Mouse (Mus musculus) midbrain, postnatal 0 days (tissue): ENCODE measurements at regions not wholly inside any gene's neighbourhood (a gene's known extent, or its start where the extent isn't known, plus 50 kb on each side); places are given as distances from the start of the nearest gene placed in this dataset.
"Not testable (repeated sequence)": the region's sequence is repeated elsewhere in the genome, so short reads cannot be mapped to it uniquely, and the experiment has no call there.

Experiments
- ATAC-seq: fragments of 200-750 bp; cut with Nextera tagmentation; 2 replicates; pipeline ENCODE4 v1.8.0; 2017; ENCODE audit warnings: moderate number of reproducible peaks, mild to moderate bottlenecking, moderate TSS enrichment, moderate library complexity; ENCODE audit not compliant: low FRiP score
- DNase-seq: peaks from one replicate; pipeline ENCODE4 v3.0.0-alpha.2; 2015; ENCODE audit warnings: low spot score
- H3K27ac ChIP-seq: fragments of 300-500 bp; sonication (generic); 2 replicates; pipeline ENCODE4 v1.5.1; 2014; ENCODE audit warnings: low read depth, mild to moderate bottlenecking, low read length, mixed read lengths
- H3K27me3 ChIP-seq: fragments of 300-500 bp; sonication (generic); 2 replicates; pipeline ENCODE4 v1.6.1; 2014; ENCODE audit warnings: low read length, control low read depth, mixed read lengths; ENCODE audit not compliant: insufficient read depth
- H3K36me3 ChIP-seq: fragments of 300-500 bp; sonication (generic); 2 replicates; pipeline ENCODE4 v1.6.1; 2014; ENCODE audit warnings: low read length, control low read depth, mixed read lengths; ENCODE audit not compliant: insufficient read depth
- H3K4me1 ChIP-seq: fragments of 300-500 bp; sonication (generic); 2 replicates; pipeline ENCODE4 v1.6.1; 2014; ENCODE audit warnings: mild to moderate bottlenecking, control low read depth, antibody characterized with exemption, low read length, mixed read lengths; ENCODE audit not compliant: insufficient read depth
- H3K4me2 ChIP-seq: fragments of 300-500 bp; sonication (generic); 2 replicates; pipeline ENCODE4 v1.6.1; 2014; ENCODE audit warnings: low read depth, mild to moderate bottlenecking, low read length, mixed read lengths; ENCODE audit not compliant: poor library complexity, severe bottlenecking
- H3K4me3 ChIP-seq: fragments of 300-500 bp; sonication (generic); 2 replicates; pipeline ENCODE4 v1.5.1; 2014; ENCODE audit warnings: low read depth, mild to moderate bottlenecking, low read length, moderate library complexity
- H3K9ac ChIP-seq: fragments of 300-500 bp; sonication (generic); replicated peaks from 2 replicates; pipeline ENCODE4 v1.6.1; 2014; ENCODE audit warnings: mild to moderate bottlenecking, low read length, moderate library complexity, mixed read lengths; ENCODE audit not compliant: poor library complexity, severe bottlenecking
- H3K9me3 ChIP-seq: fragments of 300-500 bp; sonication (generic); 2 replicates; pipeline ENCODE4 v1.6.1; 2016; ENCODE audit warnings: low read length, control low read depth
- CTCF ChIP-seq: IDR thresholded peaks from 2 replicates; pipeline ENCODE4 v1.5.1; 2016; ENCODE audit warnings: antibody characterized with exemption, mild to moderate bottlenecking
- WGBS: fragments of 180-500 bp; shearing (Covaris S2); extraction: QIAGEN DNeasy Blood & Tissue Kit; methylation state at CpG from one replicate; pipeline ENCODE4 v1.1.7; 2014; 5-methylcytosine and 5-hydroxymethylcytosine counted together

DNA sequence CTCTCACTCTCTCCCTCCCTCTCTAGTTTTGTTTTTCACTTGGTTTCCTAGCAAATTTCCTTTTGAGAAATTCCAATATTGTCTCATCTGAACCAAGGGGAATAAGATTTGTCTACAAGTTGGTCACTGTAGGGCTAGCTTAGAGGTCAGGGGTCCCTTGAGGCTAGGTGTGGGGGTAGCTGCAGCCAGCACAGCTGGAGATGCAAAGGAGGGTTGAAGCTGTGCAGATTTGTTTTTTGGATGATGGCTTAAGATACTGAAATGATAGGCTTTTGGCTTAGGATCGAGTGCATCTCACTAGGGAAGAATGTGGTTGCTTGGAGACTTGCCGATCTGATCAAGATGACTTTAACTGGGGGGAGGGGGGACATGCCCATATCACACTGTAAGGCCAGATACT, 88.3 kb upstream of the Tmem28 start:
- H3K9ac ChIP-seq: no peak overlapping the region
- no peaks in the 10 kb centered on the region for H3K4me1 ChIP-seq
- peaks cover 12% of the 10 kb centered on the region; the same call in 1 of the 2 replicates for H3K27me3 ChIP-seq
- no peak for TF ChIP-seq CTCF
- no peaks in the 10 kb centered on the region for H3K36me3 ChIP-seq
- ATAC-seq: no peak
- no peak overlapping the region for H3K27ac ChIP-seq
- WGBS: 66% methylated on average over 2 of the region's 2 CpGs
- no peak for DNase-seq
- H3K9me3 ChIP-seq: no peaks in the 10 kb centered on the region
- no peak overlapping the region for H3K4me2 ChIP-seq
- no peak overlapping the region for H3K4me3 ChIP-seq

DNA sequence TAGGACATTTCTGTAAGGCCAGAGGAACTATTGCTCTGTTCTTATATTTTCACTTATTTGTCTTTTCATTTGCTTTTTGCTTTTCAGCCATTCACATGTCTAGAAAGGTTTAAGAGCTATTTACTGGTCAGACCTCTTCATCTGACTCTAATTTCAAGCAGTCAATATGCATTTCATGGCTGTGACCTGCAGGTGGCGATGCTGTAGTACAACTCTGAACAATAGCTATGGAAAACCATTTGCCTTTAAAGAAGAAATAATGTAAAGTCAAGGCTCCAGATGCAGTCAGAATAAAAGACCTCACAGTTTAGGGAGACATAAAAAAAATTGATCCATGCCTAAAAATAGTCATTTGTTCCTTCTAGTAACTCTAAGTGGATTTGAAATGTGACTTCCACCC, 95.7 kb upstream of the Tmem28 start:
- no peaks in the 10 kb centered on the region for H3K4me1 ChIP-seq
- no peaks in the 10 kb centered on the region for H3K9me3 ChIP-seq
- 3% methylated on average over 1 of the region's 1 CpGs for WGBS
- no peaks in the 10 kb centered on the region for H3K36me3 ChIP-seq
- no peak for ATAC-seq
- H3K4me2 ChIP-seq: no peak overlapping the region
- H3K27me3 ChIP-seq: peaks cover 7% of the 10 kb centered on the region; the same call in 1 of the 2 replicates
- peak; percentile 40 for DNase-seq
- no peak overlapping the region for H3K27ac ChIP-seq
- H3K9ac ChIP-seq: no peak overlapping the region
- no peak overlapping the region for H3K4me3 ChIP-seq
- TF ChIP-seq CTCF: peak; percentile 67

DNA sequence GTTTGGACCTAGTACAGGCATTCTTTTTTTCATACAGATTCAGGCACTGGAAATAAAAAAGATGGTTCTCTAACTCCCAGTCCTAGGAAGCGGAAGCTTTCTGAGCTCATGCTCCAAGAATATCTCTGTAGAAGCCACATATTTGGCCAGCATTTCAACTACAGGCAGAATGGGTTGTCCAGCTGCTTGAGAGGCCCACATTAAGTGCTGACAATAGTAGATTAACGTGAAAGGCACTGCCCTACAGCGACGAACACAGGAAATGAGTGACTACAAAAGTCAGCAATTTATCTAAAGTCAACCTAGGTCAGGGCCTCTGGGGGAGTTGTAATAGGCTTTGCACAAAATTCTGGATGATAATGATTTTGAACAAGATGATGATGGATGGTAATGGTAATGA, 125.5 kb upstream of the Tmem28 start:
- H3K9ac ChIP-seq: no peak overlapping the region
- WGBS: 81% methylated on average over 4 of the region's 4 CpGs

DNA sequence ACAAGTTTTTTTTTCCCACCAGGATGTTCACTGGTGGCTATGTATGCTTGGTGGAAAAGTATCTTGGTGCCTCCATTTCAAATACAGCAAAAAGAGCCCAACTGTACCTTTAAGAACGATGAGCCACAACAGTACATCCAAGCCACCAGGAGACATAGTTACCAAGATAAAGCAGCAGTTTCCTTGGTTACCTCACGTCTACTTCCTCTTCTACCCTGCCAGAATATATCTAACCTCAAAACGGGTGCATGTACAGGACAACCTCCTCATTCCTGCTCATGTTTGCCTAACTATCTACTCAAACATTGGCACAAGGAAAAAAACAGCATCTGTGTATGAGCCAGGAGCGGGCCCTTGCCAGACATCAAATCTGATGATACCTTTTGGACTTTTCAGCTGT, 129.8 kb upstream of the Tmem28 start:
- WGBS: 62% methylated on average over 4 of the region's 4 CpGs
- no peaks in the 10 kb centered on the region for H3K27me3 ChIP-seq
- no peaks in the 10 kb centered on the region for H3K36me3 ChIP-seq
- H3K4me1 ChIP-seq: no peaks in the 10 kb centered on the region
- no peaks in the 10 kb centered on the region for H3K9me3 ChIP-seq
- ATAC-seq: no peak
- no peak overlapping the region for H3K4me2 ChIP-seq
- H3K4me3 ChIP-seq: no peak overlapping the region
- no peak overlapping the region for H3K27ac ChIP-seq
- TF ChIP-seq CTCF: no peak
- no peak for DNase-seq
- H3K9ac ChIP-seq: no peak overlapping the region

More for the DNA sequence above, 125.5 kb upstream of the Tmem28 start:
- no peak overlapping the region for H3K4me2 ChIP-seq
- no peak overlapping the region for H3K4me3 ChIP-seq
- H3K9me3 ChIP-seq: no peaks in the 10 kb centered on the region
- no peak for DNase-seq
- no peaks in the 10 kb centered on the region for H3K36me3 ChIP-seq
- no peak for ATAC-seq
- no peak for TF ChIP-seq CTCF
- no peaks in the 10 kb centered on the region for H3K27me3 ChIP-seq
- H3K4me1 ChIP-seq: no peaks in the 10 kb centered on the region
- H3K27ac ChIP-seq: no peak overlapping the region

DNA sequence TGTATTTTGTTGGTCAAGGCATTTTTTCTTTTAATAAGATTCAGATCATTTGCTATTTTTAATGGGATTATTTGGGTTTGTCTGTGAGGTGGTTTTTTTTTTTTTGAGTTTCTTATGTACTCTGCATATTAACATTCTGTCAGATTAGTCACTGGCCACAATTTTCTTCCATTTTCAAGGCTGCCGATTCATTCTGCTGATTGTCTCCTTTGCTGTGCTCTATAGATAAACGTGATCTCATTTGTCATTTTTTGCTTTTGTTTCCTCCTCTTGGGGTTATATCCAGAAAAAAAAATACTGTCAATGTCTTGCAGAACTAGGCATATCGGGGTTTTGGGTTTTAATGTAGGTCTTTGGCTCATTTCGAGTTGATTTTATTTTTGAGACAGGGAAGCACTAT, 131.1 kb upstream of the Tmem28 start:
- DNase-seq: no peak
- Histone ChIP-seq H3K9me3 (no peaks in the 10 kb centered on the region), H3K36me3 (no peaks in the 10 kb centered on the region), H3K27me3 (no peaks in the 10 kb centered on the region), H3K27ac (no peak overlapping the region), H3K4me1 (no peaks in the 10 kb centered on the region), H3K4me2 (no peak overlapping the region), H3K4me3 (no peak overlapping the region), H3K9ac (no peak overlapping the region)
- no peak for TF ChIP-seq CTCF
- WGBS: 67% methylated on average over 4 of the region's 4 CpGs
- no peak for ATAC-seq

DNA sequence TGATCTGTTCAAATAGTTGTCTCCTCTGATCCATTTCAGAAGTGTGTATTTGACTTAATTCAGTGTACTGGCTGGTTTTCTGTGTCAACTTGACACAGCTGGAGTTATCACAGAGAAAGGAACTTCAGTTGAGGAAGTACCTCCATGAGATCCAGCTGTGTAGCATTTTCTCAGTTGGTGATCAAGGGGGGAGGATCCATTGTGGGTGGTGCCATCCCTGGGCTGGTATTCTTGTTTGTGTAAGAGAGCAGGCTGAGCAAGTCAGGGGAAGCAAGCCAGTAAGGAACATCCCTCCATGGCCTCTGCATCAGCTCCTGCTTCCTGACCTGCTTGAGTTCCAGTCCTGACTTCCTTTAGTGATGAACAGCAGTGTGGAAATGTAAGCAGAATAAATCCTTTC, 138.3 kb upstream of the Tmem28 start:
- not testable (repeated sequence) for H3K9me3 ChIP-seq, H3K36me3 ChIP-seq, ATAC-seq, H3K4me1 ChIP-seq, H3K4me3 ChIP-seq, H3K27ac ChIP-seq, H3K9ac ChIP-seq, H3K4me2 ChIP-seq, DNase-seq, H3K27me3 ChIP-seq

DNA sequence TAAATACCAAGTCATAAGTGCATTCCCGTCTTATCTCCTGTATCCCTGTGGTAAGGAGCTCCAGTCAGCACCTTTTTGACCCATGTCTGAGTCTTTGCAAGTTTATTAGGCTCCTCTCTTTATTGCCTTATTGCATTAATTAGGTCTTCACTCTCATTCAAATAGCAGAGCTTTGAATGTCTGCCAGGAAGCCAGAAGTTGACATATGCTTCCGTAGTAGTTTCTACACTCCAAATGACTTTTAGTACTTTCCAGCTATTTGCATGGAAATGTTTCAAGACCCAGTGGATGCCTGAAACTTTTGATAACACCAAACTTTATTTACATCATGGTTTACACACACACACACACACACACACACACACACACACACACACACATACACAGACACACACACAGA, 153.2 kb upstream of the Tmem28 start:
- WGBS: 74% methylated on average over 2 of the region's 2 CpGs
- Histone ChIP-seq H3K4me3 (no peak overlapping the region), H3K4me1 (no peaks in the 10 kb centered on the region)

More for the DNA sequence above, 153.2 kb upstream of the Tmem28 start:
- Histone ChIP-seq H3K27me3 (peaks cover 9% of the 10 kb centered on the region; the same call in 1 of the 2 replicates), H3K27ac (no peak overlapping the region), H3K36me3 (no peaks in the 10 kb centered on the region), H3K9me3 (no peaks in the 10 kb centered on the region), H3K9ac (no peak overlapping the region), H3K4me2 (no peak overlapping the region)
- DNase-seq (no peak), ATAC-seq (no peak)
- TF ChIP-seq CTCF: no peak
